Mouse (Mus musculus) megakaryocyte, adult 5-6 weeks (primary cell): Measurements from ENCODE around the gene Wdfy2. TPM values are rescaled to one million over a fixed set of nuclear protein-coding genes. Genes with fewer than 3 reads are reported as not detected.
"Not testable (repeated sequence)": the region's sequence is repeated elsewhere in the genome, so short reads cannot be mapped to it uniquely, and the experiment has no call there.

Experiments
- ATAC-seq: 2 replicates; pipeline ENCODE4 v1.8.0; 2016; ENCODE audit warnings: mild to moderate bottlenecking, inconsistent platforms; ENCODE audit not compliant: poor library complexity, severe bottlenecking
- total RNA-seq, 2 experiments: library from RNA; stranded (forward) in 1 of 2; stranded (reverse) in 1 of 2; fragments of 153-499, 151-499 nt in 1 of 2; fragments of 221-1000, 200-1000 nt in 1 of 2; gene quantifications; 2 replicates each; pipeline versions ENCODE4 v1.2.3 to v1.2.4; 2015 to 2017

The Wdfy2 gene
- total RNA-seq, 2 experiments from 2014 or later: 35.4 to 45.7 TPM

DNA sequence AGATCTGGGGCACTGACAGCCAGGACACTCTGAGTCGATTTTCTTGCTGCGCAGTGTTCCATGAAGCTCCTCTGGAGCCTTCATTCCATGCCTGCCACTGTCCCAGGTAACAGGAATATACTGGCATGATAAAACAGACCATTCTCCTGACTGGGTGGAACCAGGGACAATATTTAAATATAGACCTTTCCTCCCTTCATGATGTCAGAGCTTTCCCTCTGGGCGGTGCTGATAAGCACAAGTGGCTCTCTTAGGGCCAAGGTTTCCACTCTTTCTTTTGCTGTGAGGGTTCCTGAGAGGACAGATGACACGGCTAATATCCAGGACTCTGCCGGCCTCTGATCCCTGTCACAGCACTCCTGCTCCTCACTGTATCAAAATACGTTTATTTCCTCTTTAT, 40.6 kb downstream of the Wdfy2 start:
- no peak for ATAC-seq

DNA sequence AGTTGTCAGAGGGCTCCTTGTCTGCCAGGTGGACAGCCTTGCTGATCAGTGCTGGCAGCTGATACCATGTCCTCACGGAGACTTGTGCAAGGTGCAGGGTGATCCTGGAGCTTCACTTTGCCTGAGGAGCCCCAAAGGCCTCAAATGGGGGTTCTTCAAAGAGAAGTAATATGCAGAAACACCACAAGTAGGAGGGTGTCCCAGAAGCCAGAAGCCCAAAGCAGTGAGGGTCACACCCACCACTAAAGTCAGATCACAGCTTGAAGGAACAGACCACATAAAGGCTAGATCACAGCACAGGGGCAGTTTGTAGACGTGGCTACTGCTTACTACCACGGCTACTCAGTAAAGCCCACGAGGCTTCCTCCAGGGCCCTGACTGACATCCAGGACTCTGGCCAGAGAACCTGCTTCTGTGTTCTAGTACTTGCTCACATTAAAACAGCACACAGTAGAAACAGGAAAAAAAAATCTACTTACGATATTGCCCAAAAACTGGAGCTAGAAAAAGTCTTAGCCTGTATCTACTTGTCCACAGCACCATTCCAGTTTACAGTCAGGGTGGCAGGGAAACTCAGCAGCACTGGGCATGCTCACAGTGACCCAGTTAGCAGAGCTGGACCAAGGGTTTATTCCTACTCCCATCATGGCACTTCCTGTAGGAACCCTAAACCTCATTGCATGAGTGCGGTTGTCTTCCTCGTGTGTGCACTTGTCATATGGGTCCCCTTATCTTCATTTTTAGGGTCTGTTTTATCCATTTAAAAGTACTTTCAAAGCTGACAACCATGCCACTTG, 41.4 kb downstream of the Wdfy2 start:
- ATAC-seq: no peak

DNA sequence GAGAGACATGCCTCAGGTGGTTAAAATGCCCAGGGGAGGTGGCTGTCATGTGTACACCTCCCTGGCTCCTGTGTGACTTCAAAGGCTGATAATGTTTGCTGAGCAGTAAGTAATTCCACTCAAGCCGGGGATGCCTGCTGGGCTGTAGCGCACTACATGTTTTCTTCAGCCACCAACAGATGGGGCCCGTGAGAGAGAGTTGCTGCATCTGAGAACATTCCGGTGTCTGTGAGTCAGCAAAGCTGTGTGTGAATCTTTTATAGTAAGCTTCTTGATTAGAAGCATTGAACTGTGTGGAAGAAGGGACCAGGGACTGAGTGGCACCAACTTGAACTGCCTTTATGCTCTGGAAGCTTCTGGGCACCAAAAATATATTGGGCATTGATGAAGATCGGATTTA, 42.0 kb downstream of the Wdfy2 start:
- ATAC-seq: peak; percentile 89

DNA sequence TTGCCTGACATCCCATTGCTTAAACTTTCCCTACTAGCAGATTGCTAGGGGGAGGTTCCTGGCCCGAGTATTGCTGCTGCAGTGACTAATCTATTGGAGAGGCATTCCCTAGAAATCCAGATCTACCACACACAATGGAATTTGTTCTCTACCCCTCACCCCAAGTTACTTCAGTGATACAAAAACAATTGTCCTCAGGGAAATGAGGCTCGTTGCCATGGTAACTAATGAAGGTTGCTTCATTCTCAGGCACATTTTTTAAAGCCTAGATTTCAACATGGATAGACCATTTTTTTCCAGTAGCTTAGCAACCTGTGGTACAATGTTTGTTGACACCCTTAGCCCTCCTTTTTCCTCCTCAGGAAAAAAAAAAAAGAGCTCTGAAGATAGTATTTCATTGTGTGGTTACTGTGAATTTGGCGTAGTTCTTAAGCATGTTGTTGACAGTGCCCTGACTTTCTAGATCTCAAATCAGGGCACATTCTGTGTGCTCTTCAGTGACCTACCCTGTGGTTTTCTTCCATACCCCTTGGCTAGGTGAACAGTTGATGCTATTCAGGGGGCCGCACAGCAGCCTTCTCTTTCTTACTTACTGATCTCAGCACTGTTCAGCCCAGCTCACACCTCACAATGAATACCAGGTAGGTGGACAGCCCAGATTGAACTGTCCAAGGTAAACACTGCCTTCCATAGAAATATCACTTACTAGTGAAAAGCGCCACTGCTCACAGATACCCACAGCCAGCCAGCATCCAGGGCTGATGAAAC, 42.8 kb downstream of the Wdfy2 start:
- ATAC-seq: peak; percentile 30

DNA sequence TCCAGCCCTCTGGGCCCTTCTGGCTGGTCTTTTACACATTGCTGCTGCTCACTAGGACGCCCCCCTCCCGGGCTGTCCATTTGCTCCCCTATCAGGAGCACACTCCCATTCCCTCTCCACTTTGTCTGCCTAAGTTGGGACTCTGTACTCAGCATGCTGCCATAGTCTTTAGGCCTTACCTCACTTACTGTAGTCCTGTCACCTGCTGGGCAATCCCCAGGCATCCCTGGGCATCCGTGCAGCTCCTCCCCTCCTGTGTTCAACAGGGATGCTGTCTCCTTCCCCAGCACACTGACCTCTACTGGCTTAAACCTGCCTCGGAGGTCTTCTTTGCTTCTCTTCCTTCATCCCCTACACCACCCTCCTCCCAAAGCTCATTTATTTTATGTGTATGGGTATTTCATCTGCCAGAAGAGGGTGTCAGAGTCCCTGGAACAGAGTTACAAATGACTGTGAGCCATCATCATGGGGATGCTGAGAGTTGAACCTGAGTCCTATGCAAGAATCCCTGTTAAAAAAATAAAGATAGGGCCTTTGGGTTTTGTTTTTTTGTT, 44.7 kb downstream of the Wdfy2 start:
- ATAC-seq: no peak

DNA sequence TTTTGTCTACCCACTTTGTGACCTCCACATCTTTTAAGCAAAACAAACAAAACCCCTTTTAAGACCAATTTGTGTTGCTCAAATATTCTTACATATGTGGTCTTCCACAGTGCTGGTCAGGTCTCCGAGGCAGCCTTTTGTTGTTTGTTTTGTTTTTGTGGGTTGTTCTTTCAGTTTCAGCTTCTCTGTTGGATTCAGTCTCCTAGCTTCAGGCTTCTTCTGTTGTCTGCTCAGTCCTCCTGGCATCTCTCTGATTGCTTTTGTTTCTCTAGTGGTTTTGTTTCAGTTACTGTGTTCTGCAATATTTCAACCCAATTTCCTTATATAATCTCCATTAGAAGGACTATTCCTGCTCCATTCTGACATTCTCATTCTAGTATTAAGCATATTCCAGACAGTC, 46.1 kb downstream of the Wdfy2 start:
- no peak for ATAC-seq

DNA sequence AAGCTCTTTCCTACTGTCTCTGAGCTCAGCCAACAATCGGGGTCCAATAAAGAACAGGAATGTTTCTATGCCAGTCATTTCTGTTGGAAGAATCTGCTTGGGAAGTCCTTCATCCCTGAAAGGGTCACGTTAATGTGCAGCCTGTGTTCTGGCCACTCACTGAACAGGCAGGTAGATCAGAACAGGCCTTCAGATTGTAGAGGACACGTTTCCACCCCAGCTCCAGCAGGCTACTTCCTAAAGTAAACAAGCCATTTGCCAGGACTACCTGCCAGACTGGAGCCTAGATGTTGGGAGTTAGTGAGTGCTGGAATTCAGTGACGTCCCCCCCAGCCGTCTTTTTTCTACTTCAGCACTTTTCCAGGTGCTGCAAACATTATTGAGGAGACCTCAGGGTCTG, 46.7 kb downstream of the Wdfy2 start:
- ATAC-seq: no peak

DNA sequence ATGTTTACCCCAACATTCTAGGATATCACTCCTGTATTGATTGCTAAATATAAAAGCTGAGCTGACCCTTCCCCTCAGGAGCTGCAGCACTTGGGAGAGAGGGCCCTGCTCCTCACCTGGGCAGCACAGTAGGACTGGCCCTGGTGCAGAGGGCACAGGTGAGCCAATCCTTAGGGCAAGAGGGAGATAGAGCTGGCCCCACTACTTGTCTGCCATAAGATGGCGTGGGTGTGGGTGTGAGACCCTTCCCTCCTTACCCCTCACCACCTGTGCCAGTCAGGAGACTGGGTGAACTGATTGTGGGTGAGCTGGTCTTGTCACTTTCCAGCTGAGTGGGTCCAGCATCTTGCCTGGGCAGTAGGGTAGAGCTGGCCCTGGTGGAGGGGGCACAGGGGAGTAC, 47.2 kb downstream of the Wdfy2 start:
- no peak for ATAC-seq

DNA sequence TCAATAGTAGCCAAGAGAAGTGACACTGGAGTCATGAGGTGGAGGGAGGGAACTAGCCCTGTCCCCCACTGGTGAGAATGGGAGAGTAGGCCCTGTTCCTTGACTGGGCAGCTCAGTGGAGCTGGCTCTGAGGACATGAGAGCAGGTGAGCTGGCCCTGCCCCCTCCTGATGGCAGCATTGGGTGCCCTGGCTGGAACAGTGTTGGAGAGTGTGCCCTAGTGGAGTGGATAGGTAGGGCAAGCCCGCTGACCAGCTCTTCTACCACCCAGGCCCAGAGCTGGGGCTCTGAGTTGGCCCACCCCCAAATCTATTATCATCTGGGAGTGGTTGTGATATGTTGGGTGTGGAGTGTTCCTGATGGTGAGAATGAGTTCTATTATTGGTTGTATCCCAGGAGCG, 47.7 kb downstream of the Wdfy2 start:
- ATAC-seq: peak; percentile 60

DNA sequence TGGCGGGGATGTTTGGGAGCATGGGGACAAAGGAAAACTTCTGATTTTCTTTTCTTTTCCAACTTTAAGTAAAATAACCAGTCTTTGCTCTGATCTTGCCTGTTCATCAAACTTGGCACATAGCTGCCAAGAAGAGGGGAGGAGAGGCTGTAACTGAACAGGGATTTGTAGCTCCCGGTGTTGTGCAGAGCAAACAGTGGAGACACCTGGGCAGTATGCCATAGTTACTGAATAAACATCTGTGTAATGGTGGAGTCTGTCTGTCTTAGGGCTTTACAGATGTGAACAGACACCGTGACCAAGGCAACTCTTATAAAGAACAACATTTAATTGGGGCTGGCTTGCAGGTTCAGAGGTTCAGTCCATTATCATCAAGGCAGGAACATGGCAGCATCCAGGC, 53.9 kb downstream of the Wdfy2 start:
- no peak for ATAC-seq

DNA sequence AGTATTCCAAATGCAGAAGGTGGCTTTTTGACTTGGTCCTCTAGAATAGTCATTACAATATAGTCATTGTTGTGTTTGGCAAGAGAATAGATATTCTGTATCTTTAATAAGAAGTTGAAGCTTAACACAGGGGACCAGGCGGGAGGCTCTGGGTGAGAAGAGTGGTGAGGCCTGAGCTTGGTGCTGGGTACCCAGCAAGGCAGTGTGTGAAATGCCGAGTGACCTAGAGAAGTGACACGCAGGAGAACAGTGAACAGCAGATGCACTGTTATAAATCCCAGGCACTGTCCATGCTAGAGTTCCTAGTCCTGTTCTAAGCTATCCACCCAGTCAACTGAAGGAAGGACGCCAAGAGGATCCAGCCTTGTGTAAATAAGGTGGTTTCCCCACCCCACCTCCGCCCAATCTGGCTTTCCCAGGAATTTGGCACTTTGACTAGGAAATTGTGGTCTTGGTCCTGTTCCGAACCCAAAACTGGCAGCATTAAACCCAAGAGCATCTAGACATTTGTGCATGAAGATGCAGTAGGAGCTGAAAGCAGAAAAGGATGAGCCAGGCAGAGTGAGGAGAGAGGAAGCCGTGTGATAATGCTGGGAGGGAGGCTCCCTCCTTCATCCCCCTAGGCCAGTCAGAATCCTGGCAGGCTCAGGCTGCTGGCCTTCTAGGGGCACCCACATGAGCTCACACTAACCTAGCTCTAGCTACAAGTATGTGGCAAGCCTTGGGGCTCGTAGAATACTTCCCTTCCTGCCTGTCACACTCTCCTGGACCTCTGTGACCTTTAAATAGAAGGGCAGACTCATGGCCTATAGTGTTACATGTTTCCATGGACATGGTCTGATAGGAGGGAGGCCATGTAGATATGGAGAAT, 55.5 kb downstream of the Wdfy2 start:
- no peak for ATAC-seq

DNA sequence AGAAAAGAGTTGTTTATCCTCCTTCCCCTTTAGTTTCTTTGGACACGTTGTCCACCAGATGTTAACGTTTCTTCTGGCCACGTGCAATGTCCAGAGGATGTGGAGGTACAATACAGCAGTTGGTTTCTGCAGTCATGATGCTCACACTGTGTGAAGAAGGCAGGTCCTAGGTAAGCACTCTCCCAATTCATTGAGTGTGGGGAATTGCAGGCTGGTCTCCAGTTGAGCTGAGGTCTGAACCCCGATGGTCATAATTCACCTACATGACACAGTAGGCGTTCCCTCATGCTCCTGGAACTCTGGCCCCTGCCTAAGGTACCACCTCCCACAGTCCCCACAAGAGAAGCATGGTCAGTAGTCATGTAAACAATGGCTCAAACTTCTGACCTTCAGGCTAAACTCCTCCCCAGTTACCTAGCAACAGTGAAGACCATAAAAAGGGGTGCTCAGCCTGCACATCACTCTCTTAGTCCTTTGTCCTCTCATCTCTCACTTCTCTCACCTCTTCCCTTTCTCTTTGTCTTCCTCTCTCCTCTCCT, 56.2 kb downstream of the Wdfy2 start:
- ATAC-seq: not testable (repeated sequence)

DNA sequence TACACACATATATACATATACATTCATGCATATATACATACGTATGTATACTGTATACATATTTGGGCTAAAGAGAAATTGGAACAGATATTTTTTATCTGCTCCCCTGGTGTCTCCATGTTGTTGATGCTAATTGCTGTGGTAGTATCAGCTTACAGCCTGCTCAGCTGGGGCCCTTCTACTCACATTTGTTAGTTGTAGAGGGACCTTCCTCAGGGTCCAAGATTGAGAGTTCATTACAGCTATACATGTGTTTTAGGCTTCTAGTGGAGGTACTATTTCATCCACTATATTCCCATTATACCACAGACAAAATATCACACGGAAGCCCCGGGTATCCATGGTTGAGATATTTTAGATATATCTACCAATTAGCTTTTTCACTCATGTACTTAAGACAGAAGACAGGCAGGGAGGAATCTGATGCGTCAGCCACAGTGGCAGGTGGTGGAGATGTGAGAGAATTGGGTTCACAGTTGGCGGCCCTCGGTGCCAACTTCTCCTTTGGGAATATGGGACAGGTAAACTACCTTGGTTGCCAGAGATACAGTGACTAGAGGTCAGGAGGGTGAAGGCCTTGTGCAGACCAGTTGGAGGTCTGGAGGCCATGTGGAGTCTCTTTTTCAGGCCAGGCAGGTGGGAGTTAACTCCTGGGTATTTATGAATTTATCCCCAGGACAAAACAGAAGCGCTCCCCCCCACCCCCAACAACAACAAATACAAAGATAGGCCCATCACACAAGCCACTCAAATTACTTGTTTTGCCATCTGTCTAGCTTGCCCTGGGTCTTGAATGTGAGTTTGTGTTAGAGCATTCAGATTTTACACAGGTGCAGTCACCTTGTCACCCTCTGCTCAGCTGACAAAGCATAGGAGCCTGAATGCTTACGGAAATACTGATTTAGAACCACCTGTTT, 57.7 kb downstream of the Wdfy2 start:
- no peak for ATAC-seq

DNA sequence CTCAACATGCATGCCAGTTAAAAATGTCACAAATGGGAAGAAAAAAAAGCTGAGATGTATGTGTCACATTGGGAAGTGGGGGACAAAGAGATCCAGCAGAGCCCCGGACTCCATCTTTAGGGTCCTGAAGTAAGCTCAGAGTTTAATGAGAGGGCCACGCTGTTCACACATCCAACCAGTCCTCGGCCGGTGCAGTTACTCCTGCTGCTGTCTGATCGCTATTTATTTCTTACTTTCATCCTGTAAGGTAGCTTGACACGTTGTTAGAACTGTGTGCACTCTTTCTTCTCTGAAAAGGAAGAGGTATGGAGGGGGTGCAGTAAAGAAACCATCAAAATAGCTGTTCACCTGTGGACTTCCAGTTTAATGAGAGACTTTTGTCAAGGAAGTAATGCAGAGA, 60.6 kb downstream of the Wdfy2 start:
- no peak for ATAC-seq

DNA sequence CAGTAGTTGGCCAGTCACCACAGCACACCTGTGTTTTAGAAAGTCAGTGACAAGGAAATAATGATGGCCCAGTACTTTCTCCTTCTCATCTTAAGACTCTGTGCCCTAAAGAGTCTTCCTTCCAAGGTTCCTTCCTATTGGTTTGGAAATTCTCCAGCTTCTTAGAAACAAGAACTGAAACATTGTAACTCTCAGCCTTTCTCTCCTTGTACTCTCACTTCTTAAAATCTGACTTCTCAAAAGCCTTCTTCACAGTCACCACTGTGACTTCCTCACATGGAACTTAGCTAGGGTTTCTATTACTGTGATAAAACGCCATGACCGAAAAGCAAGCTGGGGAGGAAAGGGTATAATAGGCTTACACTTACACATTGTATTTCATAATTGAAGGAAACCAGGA, 70.4 kb downstream of the Wdfy2 start:
- ATAC-seq: peak; percentile 90

DNA sequence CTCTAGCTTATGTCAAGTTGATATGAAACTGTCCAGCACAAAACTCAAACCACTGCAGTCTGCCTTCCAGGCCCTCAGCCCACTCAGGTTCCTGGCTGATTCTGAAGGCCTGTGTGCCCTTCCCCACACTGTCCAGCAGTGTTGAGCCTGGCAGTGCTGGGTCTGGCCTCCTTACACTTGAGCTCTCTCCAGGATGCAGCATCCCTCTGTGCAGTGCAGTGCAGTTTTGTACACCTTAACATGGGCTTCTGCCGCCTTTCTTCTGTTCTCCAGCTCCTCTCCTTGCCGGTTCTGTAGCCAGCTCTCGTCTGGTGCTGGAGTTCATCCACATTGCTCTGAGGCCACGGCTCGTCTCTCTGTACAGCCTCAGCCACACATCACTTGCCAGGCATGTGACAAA, 71.1 kb downstream of the Wdfy2 start:
- ATAC-seq: no peak

DNA sequence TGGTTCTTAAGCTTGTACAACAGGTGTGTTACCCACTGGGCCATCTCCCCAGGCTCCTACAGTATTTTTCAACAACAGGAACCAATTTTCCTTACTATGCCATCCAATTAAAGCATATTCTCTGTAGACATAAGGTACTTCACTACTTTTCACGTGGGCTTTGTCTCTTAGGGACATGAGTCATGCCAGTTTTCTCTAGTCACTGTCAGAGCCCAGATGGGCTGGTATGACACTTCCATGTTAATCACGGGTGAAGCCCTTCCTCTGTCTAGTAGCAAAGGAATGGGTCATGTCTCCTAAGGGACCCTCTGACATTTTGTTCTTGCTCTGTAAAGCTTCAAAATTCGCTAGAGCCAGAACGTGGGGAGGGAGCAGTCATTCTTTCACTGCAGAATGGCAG, 73.4 kb downstream of the Wdfy2 start:
- no peak for ATAC-seq

DNA sequence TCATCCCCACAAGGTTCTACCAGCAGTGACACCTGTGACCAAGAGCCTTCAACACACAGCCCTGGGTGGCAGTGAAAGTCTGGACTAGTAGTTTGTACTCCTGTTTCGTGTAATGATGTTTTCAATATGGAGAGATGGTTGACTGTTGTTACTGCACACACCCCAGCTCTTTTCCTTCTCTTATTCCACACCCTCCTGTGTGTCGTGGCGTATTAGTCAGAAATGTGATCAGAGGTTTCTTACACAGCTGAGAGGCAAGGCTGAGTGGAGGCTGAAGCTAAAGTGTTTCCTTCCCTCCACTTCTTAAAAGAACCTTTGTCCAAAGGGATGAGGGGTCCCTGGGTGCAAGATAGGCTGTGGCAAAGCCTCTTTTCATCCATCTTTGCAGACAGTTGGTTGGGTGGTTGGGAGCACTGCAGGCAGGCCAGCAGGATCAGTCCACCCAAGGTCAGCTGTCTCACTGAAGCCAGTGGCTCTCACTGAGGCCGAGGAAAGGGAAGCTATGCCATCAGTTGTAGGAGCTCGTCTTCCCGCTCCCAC, 77.7 kb downstream of the Wdfy2 start:
- ATAC-seq: no peak

DNA sequence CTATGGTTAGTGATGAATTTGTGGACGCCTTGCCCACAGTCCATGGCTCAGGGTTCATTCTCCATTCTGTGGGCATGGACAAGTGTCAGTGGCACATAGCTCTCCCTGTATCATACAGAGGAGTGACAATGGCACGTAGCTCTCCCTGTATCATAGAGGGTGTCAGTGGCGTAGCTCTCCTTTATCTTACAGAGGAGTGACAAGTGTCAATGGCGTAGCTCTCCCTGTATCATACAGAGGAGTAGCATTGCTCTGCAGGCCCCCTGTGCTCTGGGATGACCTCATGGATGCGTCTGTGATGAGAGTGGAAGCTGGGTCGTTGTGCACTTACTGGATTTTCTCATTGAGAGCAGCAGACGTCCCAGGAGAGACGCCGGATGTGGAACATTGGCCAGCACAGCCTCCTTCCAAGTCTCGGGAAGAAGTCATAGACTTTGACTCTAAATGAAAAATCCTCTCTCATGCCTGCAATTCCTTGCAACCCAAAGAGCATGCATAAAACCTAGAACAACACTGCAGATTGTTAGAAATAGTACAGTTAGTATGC, 79.1 kb downstream of the Wdfy2 start:
- no peak for ATAC-seq
